Mouse (Mus musculus) heart, postnatal 0 days (tissue): ENCODE measurements around the gene Dhcr24. TPM values are rescaled to one million over a fixed set of nuclear protein-coding genes. Genes with fewer than 3 reads are reported as not detected.

Experiments
- ATAC-seq: fragments of 200-750 bp; cut with Nextera tagmentation; 2 replicates; pipeline ENCODE4 v1.8.0; 2017; ENCODE audit warnings: low read depth, moderate number of reproducible peaks, moderate library complexity; ENCODE audit not compliant: insufficient read depth
- DNase-seq: peaks from one replicate; pipeline ENCODE4 v3.0.0-alpha.2; 2016; ENCODE audit warnings: low spot score
- H3K27ac ChIP-seq: fragments of 300-500 bp; sonication (generic); 2 replicates; pipeline ENCODE4 v1.5.1; 2014; ENCODE audit warnings: low read depth, mild to moderate bottlenecking
- H3K27me3 ChIP-seq: fragments of 300-500 bp; sonication (generic); 2 replicates; pipeline ENCODE4 v1.6.1; 2014; ENCODE audit warnings: low read length, mixed read lengths; ENCODE audit not compliant: control insufficient read depth, insufficient read depth
- H3K36me3 ChIP-seq: fragments of 300-500 bp; sonication (generic); replicated peaks from 2 replicates; pipeline ENCODE4 v1.6.1; 2014; ENCODE audit warnings: low read length, mixed read lengths; ENCODE audit not compliant: control insufficient read depth, insufficient read depth
- H3K4me1 ChIP-seq: fragments of 300-500 bp; sonication (generic); 2 replicates; pipeline ENCODE4 v1.6.1; 2014; ENCODE audit warnings: antibody characterized with exemption; ENCODE audit not compliant: control insufficient read depth, insufficient read depth
- H3K4me2 ChIP-seq: fragments of 300-500 bp; sonication (generic); 2 replicates; pipeline ENCODE4 v1.6.1; 2014; ENCODE audit warnings: low read depth, mild to moderate bottlenecking, low read length, moderate library complexity
- H3K4me3 ChIP-seq: fragments of 300-500 bp; sonication (generic); 2 replicates; pipeline ENCODE4 v1.5.1; 2014; ENCODE audit warnings: low read depth, low read length
- H3K9ac ChIP-seq: fragments of 300-500 bp; sonication (generic); replicated peaks from 2 replicates; pipeline ENCODE4 v1.6.1; 2014; ENCODE audit warnings: low read depth, low read length, mixed read lengths
- H3K9me3 ChIP-seq: fragments of 300-500 bp; sonication (generic); replicated peaks from 2 replicates; pipeline ENCODE4 v1.6.1; 2016; ENCODE audit warnings: low read length; ENCODE audit not compliant: control insufficient read depth
- CTCF ChIP-seq: IDR thresholded peaks from 2 replicates; pipeline ENCODE4 v1.5.1; 2016; ENCODE audit warnings: antibody characterized with exemption, control low read depth, low read depth
- EP300 ChIP-seq: IDR thresholded peaks from 2 replicates; pipeline ENCODE4 v1.6.1; 2016; ENCODE audit warnings: antibody characterized with exemption, low read depth
- WGBS: fragments of 180-500 bp; shearing (Covaris S2); extraction: QIAGEN DNeasy Blood & Tissue Kit; methylation state at CpG from one replicate; pipeline ENCODE4 v1.1.7; 2014; 5-methylcytosine and 5-hydroxymethylcytosine counted together
- polyA plus RNA-seq: library from polyadenylated mRNA; unstranded; fragments of >200 nt; fragmentation: Nextera tagmentation; extraction: Ambion mirVana; gene quantifications from 2 replicates; pipeline ENCODE4 v1.2.1, GENCODE M21; 2015
- total RNA-seq: library from RNA; depleted of rRNA; stranded (reverse); fragments of >200 nt; gene quantifications from 2 replicates; pipeline ENCODE4 v1.2.3, GENCODE M21; 2014; ENCODE audit warnings: low replicate concordance

The Dhcr24 gene
- total and polyA plus RNA-seq, 2 experiments from 2014 or later = 1.7 to 41.8 TPM

DNA sequence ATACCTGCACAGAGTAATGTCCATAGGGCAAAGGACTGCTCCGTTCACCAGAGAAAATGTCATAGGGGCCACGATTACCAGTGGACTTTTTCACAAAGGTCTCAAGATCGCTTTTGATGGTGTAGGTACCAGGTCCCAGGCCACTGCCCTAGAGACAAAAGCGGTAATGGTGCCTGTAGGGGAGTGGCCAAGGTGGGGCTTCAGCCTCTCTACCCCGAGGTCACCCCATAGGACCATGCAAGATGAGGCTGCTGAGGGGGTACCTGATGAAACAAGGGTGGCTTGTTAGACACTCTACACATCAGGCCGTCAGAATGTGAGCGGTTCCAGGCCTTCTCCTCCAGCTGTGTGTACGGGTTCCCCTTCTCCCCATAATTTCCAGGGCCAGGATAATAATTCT is 52.3 kb downstream of the Dhcr24 start:
- WGBS = 66% methylated on average over 8 of the region's 8 CpGs

DNA sequence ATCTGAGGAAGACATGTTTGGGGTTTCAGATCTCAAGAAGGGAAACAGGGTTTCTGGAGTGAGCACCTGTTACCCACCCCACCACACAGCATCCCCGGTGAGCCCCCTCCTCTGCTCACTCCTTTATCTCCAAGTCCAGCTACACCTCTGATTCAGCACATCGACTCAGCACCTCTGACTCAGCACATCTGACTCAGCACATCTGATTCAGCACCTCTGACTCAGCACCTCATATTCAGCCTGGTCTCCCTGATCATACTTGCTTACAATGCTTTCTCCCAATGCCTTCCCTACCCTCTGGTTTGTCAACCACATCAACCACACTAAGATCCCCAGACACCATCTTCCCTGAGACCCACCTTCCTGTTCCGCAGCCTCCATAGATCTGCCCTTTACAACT is 52.7 kb downstream of the Dhcr24 start:
- H3K9me3 ChIP-seq = no peaks in the 10 kb centered on the region
- H3K36me3 ChIP-seq = no peaks in the 10 kb centered on the region
- ATAC-seq (no peak), DNase-seq (no peak)
- H3K27me3 ChIP-seq = peaks cover 23% of the 10 kb centered on the region
- no peak overlapping the region for H3K9ac ChIP-seq
- H3K4me1 ChIP-seq = no peaks in the 10 kb centered on the region
- TF ChIP-seq CTCF (no peak), EP300 (no peak)
- no peak overlapping the region for H3K4me2 ChIP-seq
- H3K27ac ChIP-seq = no peak overlapping the region
- 65% methylated on average over 3 of the region's 3 CpGs for WGBS
- no peak overlapping the region for H3K4me3 ChIP-seq

More for the DNA sequence above, 52.3 kb downstream of the Dhcr24 start:
- H3K4me1 ChIP-seq = no peaks in the 10 kb centered on the region
- ATAC-seq = no peak
- H3K4me3 ChIP-seq = no peak overlapping the region
- no peaks in the 10 kb centered on the region for H3K36me3 ChIP-seq
- H3K27me3 ChIP-seq = peaks cover 23% of the 10 kb centered on the region
- no peaks in the 10 kb centered on the region for H3K9me3 ChIP-seq
- no peak overlapping the region for H3K4me2 ChIP-seq
- DNase-seq = no peak
- no peak for TF ChIP-seq CTCF
- no peak for TF ChIP-seq EP300
- H3K27ac ChIP-seq = no peak overlapping the region
- no peak overlapping the region for H3K9ac ChIP-seq

DNA sequence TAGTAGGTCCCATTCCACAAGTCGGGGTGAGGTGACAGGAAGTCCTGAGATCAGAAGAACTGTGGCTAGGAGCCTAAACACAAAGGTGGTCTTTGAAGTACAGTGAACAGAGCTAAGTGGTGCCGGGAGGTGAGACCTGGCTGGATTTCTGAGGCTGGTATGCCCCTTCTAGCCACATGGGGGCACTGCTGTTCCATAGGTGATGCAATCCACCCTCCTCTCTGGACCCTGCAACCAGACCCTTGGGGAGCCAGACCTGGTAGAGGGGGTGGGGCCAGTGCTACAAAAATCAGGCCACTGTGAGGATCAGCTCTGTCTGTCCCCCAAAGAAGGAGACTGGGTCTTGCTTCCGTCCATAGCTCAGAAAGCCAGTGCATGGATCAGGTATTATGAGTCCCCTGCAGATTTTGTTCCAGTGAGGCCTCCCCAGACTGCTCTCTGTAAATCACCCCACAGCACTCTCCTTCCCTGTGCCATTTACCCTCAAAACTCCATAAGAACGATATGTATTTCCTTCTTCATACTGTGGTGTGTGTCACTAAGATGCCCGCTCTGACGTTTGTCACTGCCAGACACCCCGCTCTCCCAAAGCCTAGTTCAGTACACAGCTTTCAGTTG is 53.5 kb downstream of the Dhcr24 start:
- no peaks in the 10 kb centered on the region for H3K9me3 ChIP-seq
- peak; percentile 51 for ATAC-seq
- H3K4me1 ChIP-seq = no peaks in the 10 kb centered on the region
- H3K4me2 ChIP-seq = no peak overlapping the region
- no peak overlapping the region for H3K9ac ChIP-seq
- peak; percentile 89 for TF ChIP-seq CTCF
- TF ChIP-seq EP300 = no peak
- WGBS = 45% methylated on average over 7 of the region's 7 CpGs
- H3K27me3 ChIP-seq = peaks cover 23% of the 10 kb centered on the region
- peak; percentile 40 for DNase-seq
- no peak overlapping the region for H3K27ac ChIP-seq
- no peak overlapping the region for H3K4me3 ChIP-seq
- no peaks in the 10 kb centered on the region for H3K36me3 ChIP-seq

DNA sequence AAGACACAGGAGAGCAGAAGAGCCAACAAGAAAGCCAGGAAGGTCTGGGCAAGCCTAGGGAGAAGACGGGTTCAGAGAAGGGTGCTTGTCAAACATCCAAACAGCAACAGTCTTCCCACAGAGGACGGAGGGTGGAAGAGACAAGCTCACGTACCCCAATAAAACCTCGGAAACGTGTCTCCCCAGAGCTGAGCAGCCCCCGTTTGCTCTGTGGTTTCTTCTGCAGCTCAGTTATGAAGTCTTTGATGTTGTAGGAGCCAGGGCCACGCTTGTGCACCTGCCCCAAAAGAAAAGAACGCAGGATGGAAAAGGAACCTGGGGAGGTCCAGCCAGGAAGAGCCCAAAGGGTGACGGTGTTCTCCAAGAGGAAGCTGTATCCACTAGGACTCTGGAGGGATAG is 54.0 kb downstream of the Dhcr24 start:
- ATAC-seq = no peak
- Histone ChIP-seq H3K4me1 (no peaks in the 10 kb centered on the region), H3K27ac (no peak overlapping the region), H3K4me2 (no peak overlapping the region), H3K9me3 (no peaks in the 10 kb centered on the region), H3K4me3 (no peak overlapping the region), H3K9ac (no peak overlapping the region), H3K36me3 (no peaks in the 10 kb centered on the region), H3K27me3 (peaks cover 23% of the 10 kb centered on the region)
- WGBS = 79% methylated on average over 9 of the region's 9 CpGs
- no peak for DNase-seq
- no peak for TF ChIP-seq CTCF
- no peak for TF ChIP-seq EP300

DNA sequence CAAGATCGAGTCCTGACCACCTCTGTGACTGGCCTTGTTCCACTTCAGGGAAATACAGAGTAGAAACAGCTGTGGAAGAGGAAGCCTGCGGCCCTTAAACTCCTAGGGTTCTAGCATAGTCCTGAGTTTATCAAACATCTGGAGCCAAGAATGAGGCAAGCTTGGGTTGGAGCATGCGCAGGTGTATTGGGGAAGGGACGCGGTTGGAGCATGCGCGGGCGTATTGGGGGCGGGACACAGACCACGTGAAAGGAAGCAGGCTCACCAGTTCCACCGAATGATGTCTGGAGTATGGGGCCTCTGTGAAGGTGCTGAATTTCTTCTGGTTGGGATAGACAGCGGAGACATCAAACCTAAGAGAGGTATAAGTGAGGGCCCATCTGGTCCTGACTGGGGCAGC is 54.8 kb downstream of the Dhcr24 start:
- Histone ChIP-seq H3K9ac (no peak overlapping the region), H3K4me1 (no peaks in the 10 kb centered on the region), H3K4me2 (no peak overlapping the region), H3K27ac (no peak overlapping the region), H3K27me3 (peaks cover 23% of the 10 kb centered on the region), H3K36me3 (no peaks in the 10 kb centered on the region), H3K9me3 (no peaks in the 10 kb centered on the region), H3K4me3 (no peak overlapping the region)
- ATAC-seq = no peak
- no peak for DNase-seq
- TF ChIP-seq EP300 (no peak), CTCF (no peak)
- 74% methylated on average over 12 of the region's 12 CpGs for WGBS

DNA sequence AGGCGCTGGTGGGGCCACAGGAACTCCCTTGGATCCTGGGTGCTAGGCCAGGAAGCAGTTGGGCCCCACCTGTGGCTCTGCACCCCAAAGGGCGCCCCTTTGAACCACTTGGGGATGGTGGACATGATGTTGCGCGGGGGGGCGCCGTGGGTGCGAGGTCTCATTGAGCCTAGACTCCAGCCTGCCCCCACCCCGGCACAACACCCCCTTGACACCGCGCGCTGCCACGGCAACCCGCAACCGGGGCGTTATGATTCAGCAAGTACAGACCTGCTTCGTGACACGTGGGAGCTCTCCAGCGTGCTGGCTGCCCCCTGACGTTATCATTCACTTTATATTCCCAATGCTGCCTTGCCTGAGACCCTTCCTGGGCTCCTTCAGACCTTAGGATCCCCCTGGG is 56.2 kb downstream of the Dhcr24 start, which contains the start of gene Lexm:
Gene Lexm, minus strand, starts transcription at position 186 of the 400 bp plus-strand sequence.
- no peak for TF ChIP-seq EP300
- TF ChIP-seq CTCF = no peak
- Histone ChIP-seq H3K4me2 (peak within 1 kb of the TSS; percentile 28; the same call in 1 of the 2 replicates), H3K27me3 (peaks cover 31% of the 10 kb centered on the region), H3K4me3 (no peak within 1 kb of the TSS), H3K27ac (no peak within 1 kb of the TSS), H3K4me1 (no peaks in the 10 kb centered on the region), H3K9me3 (no peaks in the 10 kb centered on the region), H3K36me3 (no peaks in the 10 kb centered on the region), H3K9ac (no peak within 1 kb of the TSS)
- ATAC-seq (peak; percentile 30; the same call in 1 of the 2 replicates), DNase-seq (no peak)
- 1% methylated on average over 19 of the region's 19 CpGs for WGBS
